Mouse (Mus musculus) gonadal fat pad, adult 2 months (tissue): ENCODE data around the gene Gm42417. TPM values are rescaled to one million over a fixed set of nuclear protein-coding genes. Genes with fewer than 3 reads are reported as not detected.

Source experiments
- DNase-seq: peaks from one replicate; pipeline ENCODE4 v3.0.0-alpha.2; 2012; ENCODE audit warnings: low read depth
- polyA plus RNA-seq: library from polyadenylated mRNA; depleted of rRNA; stranded (reverse); fragments of >200 nt; gene quantifications from 2 replicates; pipeline ENCODE4 v1.2.3, GENCODE M21; 2012

Gene Gm42417
- polyA plus RNA-seq, 1 experiment = not detected

DNA sequence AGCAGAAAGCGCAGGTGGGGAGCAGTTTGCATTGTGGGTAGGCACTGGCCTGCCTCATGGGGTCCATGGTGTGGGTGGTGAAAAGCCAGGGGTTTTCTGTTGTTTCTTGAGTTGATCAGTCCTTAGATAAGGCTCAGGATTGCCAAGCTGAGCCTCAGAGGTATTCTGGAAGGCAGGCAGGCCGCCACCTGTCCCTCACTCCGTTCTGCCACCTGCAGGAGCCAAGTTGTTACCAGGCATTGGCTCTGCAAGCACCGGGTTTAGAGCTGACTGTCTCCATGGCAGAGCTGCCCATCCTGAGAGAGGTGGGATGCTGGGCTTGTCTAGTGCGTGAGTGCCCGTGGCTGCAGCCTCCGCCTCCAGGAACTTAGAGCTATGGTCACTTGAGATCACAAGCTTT, 17.0 kb downstream of the Gm42417 start:
- no peak for DNase-seq

DNA sequence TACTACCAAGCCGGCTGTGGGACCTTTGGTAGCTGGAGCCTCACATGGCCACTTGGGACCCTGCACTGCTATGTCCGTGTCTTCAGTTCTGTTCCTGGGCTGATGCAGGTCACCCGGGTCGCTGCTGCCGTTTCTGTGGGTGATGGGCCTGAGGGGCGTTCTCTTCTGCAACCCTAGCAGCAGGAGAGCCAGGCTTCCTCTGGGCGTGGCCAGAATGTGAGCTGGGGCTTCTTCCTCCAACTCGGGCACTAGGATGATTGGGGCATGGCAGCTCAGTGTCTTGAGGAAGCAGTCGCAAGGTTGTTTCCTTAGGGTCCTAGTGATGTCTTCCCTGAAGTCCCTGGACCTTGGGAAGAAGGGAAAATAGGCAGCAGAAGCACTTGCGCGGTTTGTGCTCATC, 19.6 kb downstream of the Gm42417 start:
- DNase-seq = no peak

DNA sequence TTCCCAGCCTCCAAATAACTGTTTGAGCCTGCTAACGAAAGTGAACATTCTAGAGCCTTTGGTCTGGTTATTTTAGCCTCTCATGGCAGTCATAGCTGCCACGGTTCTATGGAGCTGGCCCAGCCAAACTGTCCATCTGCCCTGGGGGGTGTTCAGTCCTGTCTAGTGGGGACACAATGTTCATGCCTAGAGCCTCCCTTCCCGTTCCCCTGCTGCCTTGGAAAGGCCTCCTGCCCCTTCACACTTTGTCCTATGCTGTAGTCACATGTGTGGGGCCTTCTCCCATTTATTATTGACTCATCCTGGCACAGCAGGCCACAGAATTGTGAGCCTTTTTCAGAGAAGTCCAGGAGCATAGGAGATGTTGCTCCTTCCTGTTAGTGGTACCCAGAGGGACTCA, 21.0 kb downstream of the Gm42417 start:
- DNase-seq = no peak

DNA sequence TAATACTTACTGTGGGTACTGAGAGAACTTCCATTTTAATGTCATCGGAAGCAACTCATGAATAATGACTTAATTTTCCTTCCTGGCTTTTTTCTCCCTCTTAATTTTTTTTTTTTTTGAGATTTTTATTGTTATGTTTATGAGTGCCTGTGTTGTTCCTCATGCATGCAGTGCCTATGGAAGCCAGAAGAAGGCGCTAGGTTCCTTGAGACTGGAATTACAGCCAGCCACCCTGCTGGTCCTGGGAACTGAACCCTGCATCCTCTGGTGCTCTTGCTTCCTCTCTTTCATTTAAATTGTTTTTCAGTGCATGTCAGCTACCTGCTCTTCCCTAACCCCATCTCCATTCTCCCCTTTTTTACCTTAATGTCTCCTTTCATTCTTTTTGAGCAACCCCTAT, 25.5 kb downstream of the Gm42417 start:
- no peak for DNase-seq

DNA sequence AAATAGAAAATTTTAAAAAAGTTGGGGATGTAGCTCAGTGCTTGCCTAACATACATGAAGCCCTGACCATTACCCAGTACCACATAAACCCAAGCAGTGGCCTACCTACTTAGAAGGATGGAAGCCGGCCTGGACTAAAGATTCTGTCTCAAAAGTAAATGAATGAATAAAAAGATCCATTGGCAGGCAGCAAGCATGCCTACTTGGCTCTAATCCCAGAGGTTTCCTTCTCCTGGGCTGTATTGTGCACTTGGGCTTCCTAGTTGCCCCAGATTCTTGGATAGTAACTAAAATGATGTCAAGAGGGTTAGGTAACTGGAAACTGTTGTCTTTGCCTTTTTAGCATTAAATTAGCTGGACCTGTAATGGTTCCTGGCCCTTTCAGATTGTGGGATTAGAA, 25.9 kb downstream of the Gm42417 start:
- DNase-seq = no peak

DNA sequence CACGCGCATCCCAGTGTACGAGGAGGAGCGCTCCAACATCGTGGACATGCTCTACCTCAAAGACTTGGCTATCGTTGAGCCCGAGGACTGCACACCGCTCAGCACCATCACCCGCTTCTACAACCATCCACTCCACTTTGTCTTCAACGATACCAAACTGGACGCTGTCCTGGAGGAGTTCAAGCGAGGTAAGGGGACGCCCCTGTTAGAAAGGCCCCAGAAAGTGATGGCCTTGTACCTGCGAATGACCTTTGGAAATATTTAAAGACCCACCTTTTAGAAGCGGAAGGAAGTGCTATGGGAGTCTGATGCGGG, 26.3 kb downstream of the Gm42417 start:
- DNase-seq = no peak

DNA sequence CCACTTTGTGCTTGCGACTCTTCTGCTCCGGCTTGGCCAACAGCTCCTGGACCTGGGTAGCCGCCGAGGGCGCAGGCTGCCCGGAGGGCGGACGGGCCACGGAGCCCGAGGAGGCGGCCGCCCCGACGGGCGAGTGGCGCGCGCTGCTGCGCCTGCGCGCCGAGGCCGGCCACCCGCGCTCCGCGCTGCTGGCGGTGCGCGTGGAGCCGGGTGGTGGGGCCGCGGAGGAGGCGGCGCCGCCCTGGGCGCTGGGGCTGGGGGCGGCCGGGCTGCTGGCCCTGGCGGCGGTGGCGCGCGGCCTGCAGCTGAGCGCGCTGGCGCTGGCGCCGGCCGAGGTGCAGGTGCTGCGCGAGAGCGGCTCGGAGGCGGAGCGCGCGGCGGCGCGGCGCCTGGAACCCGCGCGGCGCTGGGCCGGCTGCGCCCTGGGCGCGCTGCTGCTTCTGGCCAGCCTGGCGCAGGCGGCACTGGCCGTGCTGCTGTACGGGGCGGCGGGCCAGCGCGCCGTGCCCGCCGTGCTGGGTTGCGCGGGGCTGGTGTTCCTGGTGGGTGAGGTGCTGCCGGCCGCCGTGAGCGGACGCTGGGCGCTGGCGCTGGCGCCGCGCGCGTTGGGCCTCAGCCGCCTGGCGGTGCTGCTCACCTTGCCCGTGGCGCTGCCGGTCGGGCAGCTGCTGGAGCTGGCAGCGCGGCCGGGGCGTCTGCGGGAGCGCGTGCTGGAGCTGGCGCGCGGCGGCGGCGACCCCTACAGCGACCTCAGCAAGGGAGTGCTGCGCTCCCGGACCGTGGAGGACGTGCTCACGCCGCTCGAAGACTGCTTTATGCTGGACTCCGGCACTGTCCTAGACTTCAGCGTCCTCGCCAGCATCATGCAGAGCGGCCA, 26.9 kb downstream of the Gm42417 start:
- DNase-seq = no peak

DNA sequence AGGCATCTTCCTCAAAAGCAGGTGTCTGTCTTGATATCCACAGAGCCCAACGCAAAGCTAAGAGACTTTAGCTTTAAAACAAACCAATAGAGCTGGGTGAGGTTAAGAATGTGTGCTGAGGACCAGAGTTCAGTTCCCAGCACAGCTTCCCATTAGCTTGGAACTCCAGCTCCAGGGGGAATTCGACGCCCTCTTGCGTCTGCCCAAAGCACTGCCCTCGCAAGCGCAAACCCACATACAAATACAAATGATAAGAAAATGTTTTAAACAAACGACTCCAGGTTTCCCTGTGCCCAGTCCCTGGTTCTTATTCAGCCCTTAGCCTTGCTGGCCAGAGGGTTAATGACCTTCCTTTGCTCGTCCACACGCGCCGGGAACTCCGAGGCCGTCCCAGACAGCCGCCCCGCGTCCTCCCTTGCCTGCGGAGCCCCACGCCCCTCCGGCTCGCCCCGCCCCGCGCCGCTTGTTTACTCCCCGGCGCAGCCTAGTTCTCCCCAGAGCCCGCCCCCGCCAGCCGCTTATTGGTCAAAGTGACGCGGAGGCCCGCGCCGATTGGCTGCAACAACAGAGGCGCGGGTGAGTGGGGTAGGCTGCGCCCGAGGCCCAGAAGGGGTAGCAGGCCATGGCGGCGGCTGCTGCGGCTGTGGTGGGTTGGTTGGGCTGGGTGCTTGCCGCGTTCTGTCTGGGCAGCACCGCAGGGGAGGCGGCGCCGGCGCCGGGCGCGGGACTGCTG, 27.8 kb downstream of the Gm42417 start, which contains the start of gene Cnnm3:
Cnnm3 (plus strand) TSS at position 579 of the 733 bp plus-strand sequence.
- DNase-seq = no peak

DNA sequence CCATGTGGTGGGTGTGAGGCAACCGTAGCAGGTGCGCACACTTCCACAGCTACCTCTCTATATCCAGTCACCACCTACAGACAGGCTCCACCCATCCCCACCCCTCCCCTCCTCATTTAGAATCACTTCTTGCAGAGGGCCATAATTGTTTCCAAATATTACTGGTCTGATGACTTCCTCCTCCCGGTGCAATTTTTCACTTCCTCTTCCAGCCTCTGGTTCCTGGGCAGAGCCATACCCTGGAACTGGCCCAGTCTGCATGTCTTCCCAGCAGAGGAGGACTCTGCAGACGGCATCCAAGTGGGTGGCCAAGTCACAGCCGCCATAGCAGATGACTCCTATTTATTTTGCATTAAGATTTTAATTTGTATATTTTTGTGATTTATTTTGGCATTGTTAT, 31.0 kb downstream of the Gm42417 start:
- DNase-seq = no peak

DNA sequence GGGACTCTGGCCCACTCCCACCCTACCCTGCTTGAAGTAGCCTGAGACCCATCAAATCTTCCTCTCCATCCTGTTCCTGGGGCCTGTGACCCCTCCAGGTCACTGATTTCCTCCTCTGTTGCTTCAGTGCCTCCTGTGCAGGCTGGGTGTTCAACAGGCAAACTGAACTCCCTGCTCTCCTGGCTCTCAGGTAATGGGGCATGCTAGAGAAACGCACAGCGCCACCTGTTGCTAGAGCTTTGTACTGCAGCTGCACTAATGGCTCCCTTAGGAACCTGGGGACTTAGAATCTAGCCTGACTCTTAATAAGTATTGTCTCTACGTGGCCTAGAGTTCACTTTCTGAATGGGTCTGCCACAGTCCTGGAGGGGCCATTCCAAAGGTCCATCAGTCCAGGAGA, 38.0 kb downstream of the Gm42417 start:
- no peak for DNase-seq

DNA sequence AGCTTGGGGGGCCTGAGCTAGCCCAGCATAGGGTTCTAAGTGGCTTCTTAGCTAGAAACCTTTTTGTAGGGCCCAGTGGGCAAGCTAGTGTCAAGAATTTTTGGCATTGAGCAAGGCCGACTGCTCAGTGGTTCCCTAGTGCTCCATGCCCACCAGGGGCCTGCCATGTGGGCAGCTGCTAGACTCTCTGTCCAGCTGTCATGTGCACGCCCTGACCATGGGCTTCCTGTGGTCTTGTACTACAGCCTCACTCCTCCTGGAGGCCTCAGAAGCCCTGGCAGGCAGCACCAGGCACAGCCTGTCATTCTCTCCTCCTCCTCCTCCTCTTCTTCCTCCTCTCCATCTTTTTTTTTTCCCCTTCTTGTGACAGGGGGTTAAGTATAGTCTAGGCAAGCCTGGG, 41.9 kb downstream of the Gm42417 start:
- DNase-seq = no peak

DNA sequence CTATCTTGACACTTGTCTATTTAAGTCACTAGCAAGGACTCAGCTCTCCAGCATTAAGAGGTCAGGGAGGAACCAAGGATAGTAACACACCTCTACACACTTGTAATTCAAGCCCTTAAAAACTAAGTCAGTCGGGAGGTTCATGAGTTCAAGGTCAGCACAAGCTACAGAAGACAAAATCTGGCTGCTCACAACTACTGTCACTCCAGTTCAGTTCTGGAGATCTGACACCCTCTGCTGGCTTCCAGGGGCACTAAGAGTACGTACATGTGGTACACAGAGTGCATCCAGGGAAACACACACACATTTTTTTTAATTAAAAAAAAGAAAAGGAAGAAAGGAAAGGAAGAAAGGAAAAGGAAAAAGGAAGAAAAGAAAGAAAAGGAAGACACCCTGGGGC, 42.5 kb downstream of the Gm42417 start:
- no peak for DNase-seq

DNA sequence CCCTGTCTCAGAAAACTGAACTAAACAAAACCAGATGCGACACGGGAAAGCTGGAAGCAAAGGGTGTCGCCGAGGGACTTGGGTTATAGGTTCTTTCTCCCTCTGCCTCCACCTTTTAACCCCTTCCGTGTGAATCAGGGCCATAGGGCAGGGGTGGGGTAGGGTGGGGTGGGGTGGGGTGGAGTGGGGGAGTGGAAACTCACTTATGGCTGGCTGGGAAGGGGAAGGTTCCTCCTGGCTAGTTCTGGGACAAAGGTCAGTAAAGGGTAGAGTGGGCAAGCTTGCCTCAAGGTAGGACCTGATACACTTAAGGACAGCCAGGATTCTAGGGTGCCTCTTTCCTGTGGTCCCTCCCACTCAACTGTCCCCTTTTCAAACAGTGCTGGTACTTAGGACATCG, 45.9 kb downstream of the Gm42417 start:
- no peak for DNase-seq

DNA sequence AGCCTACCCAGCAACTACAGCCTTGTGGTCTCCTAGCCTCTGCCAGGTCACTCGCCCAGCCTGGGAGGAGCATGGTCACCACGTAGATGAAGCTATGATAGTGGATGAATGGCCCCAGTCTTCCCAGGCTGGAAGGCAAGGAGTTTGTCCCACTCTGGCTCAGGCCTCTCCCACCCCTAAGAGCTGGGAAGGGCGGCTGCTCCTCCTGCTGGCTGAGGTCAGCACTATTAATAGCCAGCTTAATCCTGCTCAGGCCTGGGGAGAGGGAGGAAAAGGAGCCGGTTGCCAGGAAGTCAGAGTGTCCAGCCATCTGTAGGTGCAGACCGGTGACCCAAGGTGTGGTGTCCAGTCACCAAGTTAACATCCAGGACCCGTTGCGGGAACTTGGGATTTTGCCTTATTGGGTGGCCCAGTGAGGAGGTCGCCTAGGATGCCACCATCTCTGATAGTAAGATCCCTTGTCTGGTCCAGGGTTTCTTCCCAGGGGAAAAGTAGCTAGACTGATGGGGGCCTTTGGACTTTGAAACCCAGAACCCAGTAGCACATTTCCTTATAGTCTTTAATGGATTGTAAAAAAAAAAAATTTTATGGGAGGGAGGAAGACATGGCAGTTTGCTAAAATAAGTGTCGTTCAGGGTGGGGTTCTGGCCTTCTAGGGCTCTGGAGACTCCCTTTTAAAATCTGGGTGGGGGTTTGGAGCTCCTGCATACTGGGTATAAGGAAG, 46.7 kb downstream of the Gm42417 start:
- no peak for DNase-seq

DNA sequence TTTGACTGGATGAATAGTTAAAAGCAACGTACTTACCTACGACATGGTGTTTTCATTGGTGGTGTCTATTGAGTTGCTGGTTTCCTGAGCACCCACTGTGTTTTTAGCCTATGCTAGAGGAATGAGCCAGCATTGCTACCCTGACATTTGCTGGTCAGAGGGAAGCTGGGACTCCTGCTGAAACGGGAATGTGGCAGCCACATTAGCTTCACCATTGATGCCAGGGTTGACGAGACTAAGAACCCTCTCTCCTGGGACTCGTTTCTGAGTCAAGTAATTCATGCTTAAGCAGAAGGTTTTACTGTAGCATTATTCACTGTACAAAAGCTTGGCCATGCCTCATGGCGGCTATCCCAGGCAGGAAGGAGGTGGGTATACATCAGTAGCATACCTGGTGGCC, 49.6 kb downstream of the Gm42417 start:
- no peak for DNase-seq

DNA sequence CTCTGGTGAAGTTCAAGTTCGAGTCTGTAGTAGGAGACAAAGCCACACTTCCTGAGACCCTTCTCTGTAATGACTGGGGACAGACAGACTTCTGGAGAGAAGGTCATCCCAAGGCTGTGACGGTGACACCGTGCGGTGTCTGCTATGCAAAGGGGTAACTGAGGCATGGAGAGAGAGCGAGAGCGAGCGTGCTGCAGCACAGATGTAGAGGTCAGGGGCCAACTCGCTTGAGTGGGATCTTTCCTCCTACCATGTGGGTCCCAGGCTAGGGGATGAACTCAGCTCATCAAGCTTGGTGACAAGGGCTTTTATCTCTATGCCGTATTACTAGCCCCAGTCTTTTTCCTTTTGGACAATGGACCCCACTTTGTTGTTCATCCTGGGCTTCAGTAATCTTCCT, 52.1 kb downstream of the Gm42417 start:
- DNase-seq = no peak

DNA sequence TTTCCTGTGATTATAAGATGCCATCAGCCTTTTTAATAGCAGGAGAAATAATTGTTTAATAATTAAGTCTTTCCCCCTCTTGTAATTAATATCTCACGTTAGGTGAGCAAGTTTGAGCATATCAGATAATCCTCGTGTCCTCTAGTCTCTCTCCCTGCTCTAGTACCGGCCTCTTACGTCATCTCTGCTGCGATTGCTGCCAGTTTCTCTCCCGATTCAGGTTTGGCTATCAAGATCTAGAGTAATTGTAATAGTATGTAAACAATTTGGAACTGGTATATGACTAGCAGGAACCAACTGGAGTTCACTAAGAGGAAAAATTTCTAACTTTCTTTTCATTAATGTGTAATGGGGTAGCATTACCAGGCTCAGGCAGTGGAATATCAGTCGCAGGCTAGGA, 54.1 kb downstream of the Gm42417 start:
- DNase-seq = no peak

DNA sequence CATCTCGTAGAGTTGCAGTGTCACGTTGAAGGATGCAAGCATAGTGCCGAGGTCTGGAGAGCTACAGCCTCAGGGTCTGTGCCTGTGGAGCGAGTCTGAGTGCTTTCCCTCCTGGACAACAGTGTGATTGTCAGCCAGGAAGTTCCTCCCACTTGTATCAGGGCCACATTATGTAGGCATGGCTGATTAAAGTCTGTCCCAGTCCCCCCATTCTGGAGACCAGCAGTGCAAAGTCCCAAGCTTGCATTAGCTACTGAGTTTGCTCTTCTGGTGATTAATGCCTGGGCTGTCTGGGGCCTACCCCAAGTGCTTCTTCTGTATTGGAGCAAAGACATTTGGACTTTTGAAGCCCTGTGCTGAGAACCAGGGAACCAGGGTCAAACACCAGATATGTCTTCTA, 55.4 kb downstream of the Gm42417 start:
- DNase-seq = no peak
